Mouse (Mus musculus) olfactory bulb, adult 2 months (tissue): Measurements from ENCODE around the gene Mon2.

ENCODE experiments used
- CTCF ChIP-seq: fragments of 200-500 bp; IDR thresholded peaks from 2 replicates; pipeline ENCODE4 v1.5.1; 2012; ENCODE audit warnings: low read depth, mild to moderate bottlenecking, low read length, moderate library complexity; ENCODE audit not compliant: insufficient read depth
- POLR2A ChIP-seq: fragments of 200-500 bp; IDR thresholded peaks from 2 replicates; pipeline ENCODE4 v1.6.1; 2012; ENCODE audit warnings: mild to moderate bottlenecking, low read depth, low read length, moderate library complexity; ENCODE audit not compliant: insufficient read depth

- TF ChIP-seq POLR2A: no peak
- TF ChIP-seq CTCF: no peak
Observed at GRCm38 (mm10) chr10:123031449-123031848, 44.9 kb downstream of the Mon2 start.
